Mouse (Mus musculus) kidney, adult 2 months (tissue): ENCODE measurements around the gene Acsm1. TPM values are rescaled to one million over a fixed set of nuclear protein-coding genes. Genes with fewer than 3 reads are reported as not detected.

Experiments
- DNase-seq: peaks from one replicate; pipeline ENCODE4 v3.0.0; 2021
- H3K27ac ChIP-seq: fragments of 200-500 bp; 2 replicates; pipeline ENCODE4 v1.5.1; 2012; ENCODE audit warnings: low read depth, low read length, control low read depth, inconsistent platforms; ENCODE audit not compliant: insufficient read depth
- H3K27me3 ChIP-seq: fragments of 200-500 bp; replicated peaks from 2 replicates; pipeline ENCODE4 v1.6.1; 2012; ENCODE audit warnings: mild to moderate bottlenecking, moderate library complexity, low read length, inconsistent platforms; ENCODE audit not compliant: control insufficient read depth, insufficient read depth
- H3K36me3 ChIP-seq: fragments of 200-500 bp; 2 replicates; pipeline ENCODE4 v1.6.1; 2012; ENCODE audit warnings: mild to moderate bottlenecking, moderate library complexity, low read length, inconsistent platforms; ENCODE audit not compliant: control insufficient read depth, insufficient read depth
- H3K4me1 ChIP-seq: fragments of 200-500 bp; 2 replicates; pipeline ENCODE4 v1.6.1; 2011; ENCODE audit warnings: low read length; ENCODE audit not compliant: control insufficient read depth, insufficient read depth
- H3K4me3 ChIP-seq: fragments of 200-500 bp; 2 replicates; pipeline ENCODE4 v1.5.1; 2011; ENCODE audit warnings: mild to moderate bottlenecking, low read depth, low read length, control low read depth; ENCODE audit not compliant: insufficient read depth
- CTCF ChIP-seq: fragments of 200-500 bp; conservative IDR thresholded peaks from 2 replicates; pipeline ENCODE4 v1.5.1; 2011; ENCODE audit warnings: low read depth, mild to moderate bottlenecking, control low read depth, low read length, moderate library complexity, mixed read lengths; ENCODE audit not compliant: insufficient read depth, insufficient read length
- POLR2A ChIP-seq: fragments of 200-500 bp; IDR thresholded peaks from one replicate; pipeline ENCODE4 v1.6.1; 2011; ENCODE audit warnings: low read depth, low read length, control low read depth
- WGBS: fragments of 180-500 bp; shearing (Covaris S2); methylation state at CpG from one replicate; pipeline ENCODE4 v1.1.7; 2018; 5-methylcytosine and 5-hydroxymethylcytosine counted together
- polyA plus RNA-seq: library from polyadenylated mRNA; depleted of rRNA; stranded (reverse); fragments of >200 nt; gene quantifications from 2 replicates; pipeline ENCODE4 v1.2.3, GENCODE M21; 2012

Gene Acsm1
- polyA plus RNA-seq, 1 experiment: 209 TPM

DNA sequence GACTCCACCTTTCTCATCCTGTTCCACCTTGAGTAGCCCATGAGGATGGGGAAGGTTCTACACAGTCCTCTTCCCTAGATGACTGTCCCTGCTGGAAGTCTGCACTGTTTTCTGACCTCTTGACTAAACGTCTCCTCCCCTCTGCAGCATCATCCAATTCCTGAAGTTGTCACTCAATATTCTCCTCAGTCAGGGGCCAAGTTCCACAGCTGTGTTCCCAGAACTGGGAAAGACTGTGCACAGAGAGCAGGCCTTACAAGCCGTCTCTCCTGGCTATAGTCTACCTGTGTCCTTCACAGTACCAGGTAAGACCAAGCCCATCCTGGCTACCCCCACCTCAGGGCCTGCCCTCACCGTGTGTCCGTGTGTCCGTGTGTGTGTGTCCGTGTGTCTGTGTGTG, 10.8 kb downstream of the Acsm1 start:
- TF ChIP-seq POLR2A: peak; percentile 42
- no peak for TF ChIP-seq CTCF
- Histone ChIP-seq H3K4me3 (peak overlapping the region; percentile 54), H3K27ac (peak overlapping the region; percentile 93), H3K27me3 (no peaks in the 10 kb centered on the region), H3K4me1 (peaks cover 16% of the 10 kb centered on the region; the same call in 1 of the 2 replicates), H3K36me3 (peaks cover 4% of the 10 kb centered on the region; the same call in 1 of the 2 replicates)
- 53% methylated on average over 6 of the region's 6 CpGs for WGBS
- peak; percentile 87 for DNase-seq

DNA sequence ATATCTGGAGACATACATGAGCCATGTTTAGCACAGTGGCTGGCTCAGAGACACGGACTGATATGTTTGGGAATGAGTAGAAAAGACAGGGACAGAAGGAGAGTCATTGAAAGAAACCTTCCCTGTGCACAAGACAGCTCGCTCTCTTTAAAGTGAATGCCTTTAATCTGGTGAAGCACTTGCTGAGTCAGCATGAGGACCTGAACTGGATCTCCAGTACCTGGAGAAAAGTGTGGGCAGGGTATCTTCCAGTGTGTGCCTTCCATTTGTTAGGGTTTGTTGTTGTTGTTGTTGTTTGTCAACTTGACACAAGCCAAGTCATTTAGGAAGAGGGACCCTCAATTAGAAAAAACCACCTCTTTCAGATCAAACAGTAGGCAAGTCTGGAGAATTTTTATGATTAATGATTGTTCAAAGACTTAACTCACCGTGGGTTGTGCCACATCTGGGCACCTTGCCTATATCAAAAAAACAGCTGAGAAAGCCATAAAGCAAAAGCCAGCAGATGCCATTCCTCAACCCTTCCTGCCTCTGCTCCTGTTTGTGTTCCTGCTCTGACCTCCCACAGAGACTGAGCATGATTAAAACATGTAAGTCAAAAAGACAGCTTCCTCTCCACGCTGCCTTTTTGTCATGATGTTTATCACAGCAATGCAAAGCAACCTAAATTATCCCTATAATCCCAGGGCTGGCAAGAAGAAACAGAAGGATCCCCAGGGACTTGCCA, 11.5 kb downstream of the Acsm1 start:
- Histone ChIP-seq H3K27ac (peak overlapping the region; percentile 93), H3K4me1 (peaks cover 18% of the 10 kb centered on the region; the same call in 1 of the 2 replicates), H3K36me3 (peaks cover 6% of the 10 kb centered on the region; the same call in 1 of the 2 replicates), H3K27me3 (no peaks in the 10 kb centered on the region), H3K4me3 (peak overlapping the region; percentile 54)
- no peak for TF ChIP-seq POLR2A
- TF ChIP-seq CTCF: no peak
- WGBS: 27% methylated on average over 4 of the region's 4 CpGs
- peak; percentile 81 for DNase-seq

DNA sequence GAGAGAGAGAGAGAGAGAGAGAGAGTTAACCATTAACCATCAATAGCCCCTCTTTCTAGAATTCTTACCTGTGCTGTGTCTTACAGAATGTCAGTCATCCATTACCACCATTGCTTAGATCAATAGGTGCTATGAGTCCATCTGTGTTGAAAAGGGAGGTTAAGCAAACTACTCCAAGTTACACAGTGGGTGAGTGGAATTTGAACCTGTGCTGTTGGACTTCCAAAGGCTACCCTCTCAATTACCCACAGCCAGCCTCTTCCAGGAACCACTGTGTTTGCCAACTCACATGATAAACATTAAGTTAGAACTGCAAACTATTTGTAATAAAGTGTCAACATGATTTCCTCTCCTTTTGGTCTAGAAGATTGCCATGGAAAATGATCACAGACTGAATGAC, 13.3 kb downstream of the Acsm1 start:
- TF ChIP-seq CTCF (no peak), POLR2A (no peak)
- Histone ChIP-seq H3K4me1 (peaks cover 12% of the 10 kb centered on the region; the same call in 1 of the 2 replicates), H3K27me3 (no peaks in the 10 kb centered on the region), H3K36me3 (peaks cover 8% of the 10 kb centered on the region; the same call in 1 of the 2 replicates), H3K27ac (peak overlapping the region; percentile 47; the same call in 1 of the 2 replicates), H3K4me3 (no peak overlapping the region; the same call in 1 of the 2 replicates)
- peak; percentile 91 for DNase-seq

DNA sequence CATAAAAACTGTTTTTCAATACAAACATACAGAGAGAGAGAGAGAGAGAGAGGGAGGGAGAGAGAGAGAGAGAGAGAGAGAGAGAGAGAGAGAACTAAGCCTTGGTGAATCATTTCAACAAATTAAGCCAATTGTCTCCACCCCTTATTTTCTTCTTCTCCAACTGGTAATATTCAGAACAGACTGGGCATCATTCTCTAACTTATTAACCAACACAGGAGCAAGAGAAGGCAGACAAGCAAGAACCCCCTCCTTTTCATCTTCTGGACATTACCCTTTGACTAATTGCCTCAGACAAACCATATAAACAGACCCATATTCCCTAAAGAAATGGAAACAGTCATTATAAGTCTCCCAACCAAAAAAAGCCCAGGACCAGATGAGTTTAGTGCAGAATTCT, 31.9 kb downstream of the Acsm1 start:
- H3K4me3 ChIP-seq: peak overlapping the region; percentile 37; the same call in 1 of the 2 replicates
- DNase-seq: peak; percentile 72
- peaks cover 7% of the 10 kb centered on the region; the same call in 1 of the 2 replicates for H3K4me1 ChIP-seq
- H3K27ac ChIP-seq: peak overlapping the region; percentile 77
- TF ChIP-seq CTCF (no peak), POLR2A (no peak)
- H3K27me3 ChIP-seq: no peaks in the 10 kb centered on the region
- peaks cover 4% of the 10 kb centered on the region; the same call in 1 of the 2 replicates for H3K36me3 ChIP-seq

DNA sequence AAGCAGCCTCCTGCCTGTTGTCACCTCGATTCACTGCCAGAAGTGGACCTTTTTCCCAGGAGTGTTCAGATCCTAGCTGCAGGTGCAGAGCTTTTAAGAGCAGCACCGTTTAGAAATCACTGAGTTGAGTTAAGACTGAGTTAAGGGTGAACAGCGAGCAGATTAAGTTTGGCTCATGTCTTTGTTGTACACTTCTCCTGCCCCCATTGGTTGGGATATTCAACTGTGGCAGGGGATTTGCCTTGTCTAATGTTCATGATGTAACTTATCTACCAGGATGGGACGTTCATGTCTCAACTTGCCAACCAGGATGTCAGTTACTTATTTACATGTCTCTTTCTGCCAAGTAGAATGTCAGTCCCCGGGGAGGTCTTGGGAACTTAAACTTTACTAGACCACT, 35.5 kb downstream of the Acsm1 start:
- peak; percentile 76 for DNase-seq
- Histone ChIP-seq H3K27ac (peak overlapping the region; percentile 91), H3K4me1 (peaks cover 13% of the 10 kb centered on the region; the same call in 1 of the 2 replicates), H3K4me3 (peak overlapping the region; percentile 56), H3K36me3 (no peaks in the 10 kb centered on the region), H3K27me3 (no peaks in the 10 kb centered on the region)
- no peak for TF ChIP-seq CTCF
- no peak for TF ChIP-seq POLR2A
- 39% methylated on average over 5 of the region's 5 CpGs for WGBS

DNA sequence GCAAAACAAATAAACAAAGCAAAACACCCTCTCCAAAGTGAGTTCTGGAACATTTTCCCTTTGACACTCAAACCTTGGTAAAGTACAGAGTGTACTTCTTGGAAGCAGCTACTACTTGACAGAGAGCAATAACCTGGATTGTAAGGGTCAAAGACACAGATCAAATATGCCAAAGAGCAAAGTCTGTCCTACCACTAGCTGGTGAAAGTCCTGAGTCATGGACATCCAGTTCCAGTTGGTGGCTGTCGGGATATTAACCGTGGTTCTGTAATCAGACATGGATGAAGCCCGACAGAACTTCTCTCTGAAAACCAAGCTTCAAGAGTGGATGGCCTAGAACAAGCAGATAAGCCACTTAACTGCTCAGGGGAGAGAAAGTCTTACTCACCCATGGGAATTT, 61.1 kb downstream of the Acsm1 start:
- 60% methylated on average over 3 of the region's 3 CpGs for WGBS
- Histone ChIP-seq H3K4me1 (peaks cover 5% of the 10 kb centered on the region; the same call in 1 of the 2 replicates), H3K4me3 (no peak overlapping the region), H3K27ac (peak overlapping the region; percentile 90), H3K36me3 (no peaks in the 10 kb centered on the region), H3K27me3 (no peaks in the 10 kb centered on the region)
- no peak for TF ChIP-seq POLR2A
- no peak for TF ChIP-seq CTCF
- peak; percentile 91 for DNase-seq

DNA sequence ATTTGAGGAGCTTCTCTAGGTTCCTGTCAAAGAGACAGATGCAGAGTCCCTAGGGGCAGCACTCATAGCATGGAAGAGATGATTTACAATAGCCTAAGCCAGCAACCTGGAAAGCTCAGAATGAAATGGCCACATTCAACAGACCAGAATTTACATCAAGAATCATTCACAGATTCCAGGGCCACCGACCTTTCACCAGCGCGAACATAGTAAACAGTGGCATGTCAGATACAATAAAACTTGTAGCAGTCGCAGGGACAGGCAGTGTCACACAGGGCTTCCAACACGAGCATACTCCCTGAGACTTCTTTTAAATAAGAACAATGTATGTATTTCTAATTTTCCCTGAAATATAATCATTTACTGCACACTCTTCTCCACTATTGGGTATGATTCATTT, 63.6 kb downstream of the Acsm1 start:
- no peak for TF ChIP-seq CTCF
- no peak for TF ChIP-seq POLR2A
- Histone ChIP-seq H3K4me1 (peaks cover 5% of the 10 kb centered on the region; the same call in 1 of the 2 replicates), H3K4me3 (no peak overlapping the region), H3K27me3 (no peaks in the 10 kb centered on the region), H3K27ac (no peak overlapping the region), H3K36me3 (no peaks in the 10 kb centered on the region)
- WGBS: 48% methylated on average over 5 of the region's 5 CpGs
- DNase-seq: peak; percentile 52
